Mouse (Mus musculus) midbrain, postnatal 0 days (tissue): ENCODE results near the gene Elmsan1. TPM values are rescaled to one million over a fixed set of nuclear protein-coding genes. Genes with fewer than 3 reads are reported as not detected.

Experiments
- ATAC-seq: fragments of 200-750 bp; cut with Nextera tagmentation; 2 replicates; pipeline ENCODE4 v1.8.0; 2017; ENCODE audit warnings: moderate number of reproducible peaks, mild to moderate bottlenecking, moderate TSS enrichment, moderate library complexity; ENCODE audit not compliant: low FRiP score
- DNase-seq: peaks from one replicate; pipeline ENCODE4 v3.0.0-alpha.2; 2015; ENCODE audit warnings: low spot score
- H3K27ac ChIP-seq: fragments of 300-500 bp; sonication (generic); 2 replicates; pipeline ENCODE4 v1.5.1; 2014; ENCODE audit warnings: low read depth, mild to moderate bottlenecking, low read length, mixed read lengths
- H3K27me3 ChIP-seq: fragments of 300-500 bp; sonication (generic); 2 replicates; pipeline ENCODE4 v1.6.1; 2014; ENCODE audit warnings: low read length, control low read depth, mixed read lengths; ENCODE audit not compliant: insufficient read depth
- H3K36me3 ChIP-seq: fragments of 300-500 bp; sonication (generic); 2 replicates; pipeline ENCODE4 v1.6.1; 2014; ENCODE audit warnings: low read length, control low read depth, mixed read lengths; ENCODE audit not compliant: insufficient read depth
- H3K4me1 ChIP-seq: fragments of 300-500 bp; sonication (generic); 2 replicates; pipeline ENCODE4 v1.6.1; 2014; ENCODE audit warnings: mild to moderate bottlenecking, control low read depth, antibody characterized with exemption, low read length, mixed read lengths; ENCODE audit not compliant: insufficient read depth
- H3K4me2 ChIP-seq: fragments of 300-500 bp; sonication (generic); 2 replicates; pipeline ENCODE4 v1.6.1; 2014; ENCODE audit warnings: low read depth, mild to moderate bottlenecking, low read length, mixed read lengths; ENCODE audit not compliant: poor library complexity, severe bottlenecking
- H3K4me3 ChIP-seq: fragments of 300-500 bp; sonication (generic); 2 replicates; pipeline ENCODE4 v1.5.1; 2014; ENCODE audit warnings: low read depth, mild to moderate bottlenecking, low read length, moderate library complexity
- H3K9ac ChIP-seq: fragments of 300-500 bp; sonication (generic); replicated peaks from 2 replicates; pipeline ENCODE4 v1.6.1; 2014; ENCODE audit warnings: mild to moderate bottlenecking, low read length, moderate library complexity, mixed read lengths; ENCODE audit not compliant: poor library complexity, severe bottlenecking
- H3K9me3 ChIP-seq: fragments of 300-500 bp; sonication (generic); 2 replicates; pipeline ENCODE4 v1.6.1; 2016; ENCODE audit warnings: low read length, control low read depth
- CTCF ChIP-seq: IDR thresholded peaks from 2 replicates; pipeline ENCODE4 v1.5.1; 2016; ENCODE audit warnings: antibody characterized with exemption, mild to moderate bottlenecking
- WGBS: fragments of 180-500 bp; shearing (Covaris S2); extraction: QIAGEN DNeasy Blood & Tissue Kit; methylation state at CpG from one replicate; pipeline ENCODE4 v1.1.7; 2014; 5-methylcytosine and 5-hydroxymethylcytosine counted together
- polyA plus RNA-seq: library from polyadenylated mRNA; unstranded; fragments of >200 nt; fragmentation: Nextera tagmentation; extraction: Ambion mirVana; gene quantifications from 2 replicates; pipeline ENCODE4 v1.2.1, GENCODE M21; 2015
- total RNA-seq: library from RNA; depleted of rRNA; stranded (reverse); fragments of >200 nt; gene quantifications from 2 replicates; pipeline ENCODE4 v1.2.3, GENCODE M21; 2014

Gene Elmsan1
- total and polyA plus RNA-seq, 2 experiments from 2014 or later = 3.0 to 15.6 TPM

- no peaks in the 10 kb centered on the region for H3K4me1 ChIP-seq
- peak overlapping the region; percentile 99 for H3K4me2 ChIP-seq
- H3K9ac ChIP-seq = 0 out of 2 replicates have a peak overlapping the region, but pooled peaks have one; percentile 4
- no peaks in the 10 kb centered on the region for H3K36me3 ChIP-seq
- no peak overlapping the region for H3K27ac ChIP-seq
- no peak; the same call in 1 of the 2 replicates for ATAC-seq
- peak; percentile 68 for DNase-seq
- 8% methylated on average over 21 of the region's 21 CpGs for WGBS
- 0 out of 2 replicates have a peak, but pooled peaks cover 10% of the 10 kb centered on the region for H3K27me3 ChIP-seq
- H3K4me3 ChIP-seq = peak overlapping the region; percentile 66
- no peak for TF ChIP-seq CTCF
- H3K9me3 ChIP-seq = no peaks in the 10 kb centered on the region
These were observed 1.1 kb downstream of the Elmsan1 start for GRCm38 (mm10) chr12:84217508-84218131.

- H3K4me1 ChIP-seq = no peaks in the 10 kb centered on the region
- no peak overlapping the region for H3K9ac ChIP-seq
- no peak for TF ChIP-seq CTCF
- H3K36me3 ChIP-seq = no peaks in the 10 kb centered on the region
- WGBS = 29% methylated on average over 4 of the region's 4 CpGs
- no peaks in the 10 kb centered on the region for H3K9me3 ChIP-seq
- 0 out of 2 replicates have a peak, but pooled peaks cover 10% of the 10 kb centered on the region for H3K27me3 ChIP-seq
- DNase-seq (no peak), ATAC-seq (no peak)
- no peak overlapping the region for H3K27ac ChIP-seq
- H3K4me3 ChIP-seq = no peak overlapping the region
- peak overlapping the region; percentile 99; the same call in 1 of the 2 replicates for H3K4me2 ChIP-seq
These were observed 1.6 kb downstream of the Elmsan1 start for GRCm38 (mm10) chr12:84217111-84217507.

- H3K9me3 ChIP-seq = no peaks in the 10 kb centered on the region
- H3K27me3 ChIP-seq = 0 out of 2 replicates have a peak, but pooled peaks cover 10% of the 10 kb centered on the region
- no peak overlapping the region for H3K4me2 ChIP-seq
- DNase-seq (no peak), ATAC-seq (no peak)
- no peak for TF ChIP-seq CTCF
- WGBS = 77% methylated on average over 11 of the region's 11 CpGs
- no peaks in the 10 kb centered on the region for H3K36me3 ChIP-seq
- no peak overlapping the region for H3K9ac ChIP-seq
- no peaks in the 10 kb centered on the region for H3K4me1 ChIP-seq
- no peak overlapping the region for H3K27ac ChIP-seq
- no peak overlapping the region for H3K4me3 ChIP-seq
These were observed 2.8 kb downstream of the Elmsan1 start for GRCm38 (mm10) chr12:84215758-84216440.

GRCm38 (mm10) chr12:84214495-84215175 lies 4.0 kb downstream of the Elmsan1 start:
- Histone ChIP-seq H3K27me3 (0 out of 2 replicates have a peak, but pooled peaks cover 10% of the 10 kb centered on the region), H3K36me3 (no peaks in the 10 kb centered on the region), H3K27ac (no peak overlapping the region), H3K4me1 (no peaks in the 10 kb centered on the region), H3K4me2 (no peak overlapping the region), H3K9ac (no peak overlapping the region), H3K9me3 (no peaks in the 10 kb centered on the region), H3K4me3 (no peak overlapping the region)
- ATAC-seq (no peak), DNase-seq (peak; percentile 34)
- 39% methylated on average over 14 of the region's 14 CpGs for WGBS
- TF ChIP-seq CTCF = no peak

- no peaks in the 10 kb centered on the region for H3K27me3 ChIP-seq
- no peaks in the 10 kb centered on the region for H3K9me3 ChIP-seq
- no peak for TF ChIP-seq CTCF
- no peak for ATAC-seq
- H3K27ac ChIP-seq = no peak overlapping the region
- H3K9ac ChIP-seq = no peak overlapping the region
- no peaks in the 10 kb centered on the region for H3K36me3 ChIP-seq
- no peak overlapping the region for H3K4me2 ChIP-seq
- DNase-seq = peak; percentile 24
- H3K4me3 ChIP-seq = no peak overlapping the region
- H3K4me1 ChIP-seq = no peaks in the 10 kb centered on the region
- WGBS = 57% methylated on average over 4 of the region's 4 CpGs
These were observed 6.4 kb downstream of the Elmsan1 start for GRCm38 (mm10) chr12:84212297-84212696.
